Mouse (Mus musculus) midbrain, embryonic 10.5 days (tissue): ENCODE data around the gene Agbl4. TPM values are rescaled to one million over a fixed set of nuclear protein-coding genes. Genes with fewer than 3 reads are reported as not detected.

Experiments used
- DNase-seq: peaks from one replicate; pipeline ENCODE4 v3.0.0-alpha.2; 2017; ENCODE audit warnings: low spot score
- H3K27ac ChIP-seq: fragments of 300-500 bp; sonication (generic); replicated peaks from 2 replicates; pipeline ENCODE4 v1.5.1; 2016; ENCODE audit warnings: mild to moderate bottlenecking
- H3K27me3 ChIP-seq: fragments of 300-500 bp; sonication (generic); 2 replicates; pipeline ENCODE4 v1.6.1; 2016; ENCODE audit warnings: low read depth, mild to moderate bottlenecking; ENCODE audit not compliant: poor library complexity, severe bottlenecking
- H3K36me3 ChIP-seq: fragments of 300-500 bp; sonication (generic); 2 replicates; pipeline ENCODE4 v1.6.1; 2016; ENCODE audit warnings: mild to moderate bottlenecking, moderate library complexity
- H3K4me1 ChIP-seq: fragments of 300-500 bp; sonication (generic); 2 replicates; pipeline ENCODE4 v1.6.1; 2016
- H3K4me3 ChIP-seq: fragments of 300-500 bp; sonication (generic); 2 replicates; pipeline ENCODE4 v1.5.1; 2016; ENCODE audit warnings: mild to moderate bottlenecking, moderate library complexity
- H3K9me3 ChIP-seq: fragments of 300-500 bp; sonication (generic); replicated peaks from 2 replicates; pipeline ENCODE4 v1.6.1; 2016; ENCODE audit warnings: mild to moderate bottlenecking
- WGBS: fragments of 180-500 bp; shearing (Covaris S2); methylation state at CpG from one replicate; pipeline ENCODE4 v1.1.7; 2016; 5-methylcytosine and 5-hydroxymethylcytosine counted together
- polyA plus RNA-seq: library from polyadenylated mRNA; unstranded; fragments of >200 nt; fragmentation: Nextera tagmentation; extraction: Ambion mirVana; gene quantifications from 2 replicates; pipeline ENCODE4 v1.2.1, GENCODE M21; 2016

The Agbl4 gene
- polyA plus RNA-seq, 1 experiment from 2014 or later: 0.64 TPM

- no peak for DNase-seq
Measured at GRCm38 (mm10) chr4:111597986-111598385, 1200.5 kb downstream of the Agbl4 start.

GRCm38 (mm10) chr4:111603194-111603593 lies 1205.7 kb downstream of the Agbl4 start:
- DNase-seq: no peak
- no peaks in the 10 kb centered on the region for H3K27me3 ChIP-seq
- 95% methylated on average over 2 of the region's 2 CpGs for WGBS

More at GRCm38 (mm10) chr4:111597986-111598385, 1200.5 kb downstream of the Agbl4 start:
- no peaks in the 10 kb centered on the region for H3K4me1 ChIP-seq
- WGBS: 68% methylated on average over 1 of the region's 1 CpGs
- H3K4me3 ChIP-seq: no peak overlapping the region
- H3K27ac ChIP-seq: no peak overlapping the region
- H3K9me3 ChIP-seq: no peaks in the 10 kb centered on the region
- H3K36me3 ChIP-seq: no peaks in the 10 kb centered on the region
- no peaks in the 10 kb centered on the region for H3K27me3 ChIP-seq

GRCm38 (mm10) chr4:111607826-111608500 lies 1210.5 kb downstream of the Agbl4 start:
- H3K4me3 ChIP-seq: no peak overlapping the region
- 87% methylated on average over 8 of the region's 8 CpGs for WGBS
- no peak for DNase-seq
- H3K36me3 ChIP-seq: no peaks in the 10 kb centered on the region
- no peaks in the 10 kb centered on the region for H3K9me3 ChIP-seq
- H3K4me1 ChIP-seq: no peaks in the 10 kb centered on the region
- no peaks in the 10 kb centered on the region for H3K27me3 ChIP-seq
- H3K27ac ChIP-seq: no peak overlapping the region

More at GRCm38 (mm10) chr4:111603194-111603593, 1205.7 kb downstream of the Agbl4 start:
- Histone ChIP-seq H3K36me3 (no peaks in the 10 kb centered on the region), H3K4me3 (no peak overlapping the region), H3K4me1 (no peaks in the 10 kb centered on the region), H3K27ac (no peak overlapping the region), H3K9me3 (no peaks in the 10 kb centered on the region)

GRCm38 (mm10) chr4:111621865-111622264 lies 1224.4 kb downstream of the Agbl4 start:
- no peak overlapping the region for H3K27ac ChIP-seq
- no peak for DNase-seq
- H3K4me3 ChIP-seq: no peak overlapping the region
- H3K9me3 ChIP-seq: no peaks in the 10 kb centered on the region
- no peaks in the 10 kb centered on the region for H3K36me3 ChIP-seq
- WGBS: 57% methylated on average over 2 of the region's 2 CpGs
- H3K27me3 ChIP-seq: no peaks in the 10 kb centered on the region
- no peaks in the 10 kb centered on the region for H3K4me1 ChIP-seq

GRCm38 (mm10) chr4:111624914-111625313 lies 1227.5 kb downstream of the Agbl4 start:
- WGBS: 76% methylated on average over 5 of the region's 5 CpGs
- Histone ChIP-seq H3K9me3 (no peaks in the 10 kb centered on the region), H3K4me3 (no peak overlapping the region), H3K4me1 (no peaks in the 10 kb centered on the region), H3K36me3 (no peaks in the 10 kb centered on the region), H3K27ac (no peak overlapping the region), H3K27me3 (no peaks in the 10 kb centered on the region)
- no peak for DNase-seq

GRCm38 (mm10) chr4:111626118-111626830 lies 1228.8 kb downstream of the Agbl4 start:
- Histone ChIP-seq H3K4me1 (no peaks in the 10 kb centered on the region), H3K9me3 (no peaks in the 10 kb centered on the region), H3K27me3 (no peaks in the 10 kb centered on the region), H3K4me3 (no peak overlapping the region), H3K36me3 (no peaks in the 10 kb centered on the region), H3K27ac (peak overlapping the region; percentile 25)
- peak; percentile 76 for DNase-seq
- WGBS: 31% methylated on average over 8 of the region's 8 CpGs

- Histone ChIP-seq H3K36me3 (no peaks in the 10 kb centered on the region), H3K27ac (no peak overlapping the region), H3K9me3 (no peaks in the 10 kb centered on the region), H3K4me3 (no peak overlapping the region), H3K4me1 (no peaks in the 10 kb centered on the region), H3K27me3 (no peaks in the 10 kb centered on the region)
- WGBS: 78% methylated on average over 1 of the region's 1 CpGs
- DNase-seq: no peak
Measured at GRCm38 (mm10) chr4:111632615-111633014, 1235.2 kb downstream of the Agbl4 start.

GRCm38 (mm10) chr4:111635538-111636124 lies 1238.2 kb downstream of the Agbl4 start:
- H3K36me3 ChIP-seq: no peaks in the 10 kb centered on the region
- WGBS: 81% methylated on average over 3 of the region's 3 CpGs
- no peaks in the 10 kb centered on the region for H3K9me3 ChIP-seq
- DNase-seq: no peak
- H3K27me3 ChIP-seq: no peaks in the 10 kb centered on the region
- H3K27ac ChIP-seq: no peak overlapping the region
- peaks cover 15% of the 10 kb centered on the region for H3K4me1 ChIP-seq
- H3K4me3 ChIP-seq: no peak overlapping the region

GRCm38 (mm10) chr4:111638948-111639708 lies 1241.7 kb downstream of the Agbl4 start:
- WGBS: 83% methylated on average over 5 of the region's 5 CpGs

GRCm38 (mm10) chr4:111645117-111645830 lies 1247.8 kb downstream of the Agbl4 start:
- H3K27ac ChIP-seq: no peak overlapping the region
- H3K4me3 ChIP-seq: no peak overlapping the region
- H3K36me3 ChIP-seq: no peaks in the 10 kb centered on the region
- H3K4me1 ChIP-seq: no peaks in the 10 kb centered on the region
- H3K27me3 ChIP-seq: no peaks in the 10 kb centered on the region
- no peak for DNase-seq
- no peaks in the 10 kb centered on the region for H3K9me3 ChIP-seq
- 85% methylated on average over 6 of the region's 6 CpGs for WGBS

More at GRCm38 (mm10) chr4:111638948-111639708, 1241.7 kb downstream of the Agbl4 start:
- Histone ChIP-seq H3K9me3 (no peaks in the 10 kb centered on the region), H3K36me3 (no peaks in the 10 kb centered on the region), H3K4me1 (peaks cover 15% of the 10 kb centered on the region), H3K4me3 (no peak overlapping the region), H3K27ac (no peak overlapping the region), H3K27me3 (no peaks in the 10 kb centered on the region)
- no peak for DNase-seq

- Histone ChIP-seq H3K4me1 (no peaks in the 10 kb centered on the region), H3K27ac (no peak overlapping the region), H3K9me3 (no peaks in the 10 kb centered on the region), H3K27me3 (no peaks in the 10 kb centered on the region), H3K4me3 (no peak overlapping the region), H3K36me3 (no peaks in the 10 kb centered on the region)
- 58% methylated on average over 1 of the region's 1 CpGs for WGBS
- DNase-seq: no peak
Measured at GRCm38 (mm10) chr4:111645831-111646166, 1248.3 kb downstream of the Agbl4 start.

GRCm38 (mm10) chr4:111653451-111653850 lies 1256.0 kb downstream of the Agbl4 start:
- 76% methylated on average over 1 of the region's 1 CpGs for WGBS
- Histone ChIP-seq H3K36me3 (no peaks in the 10 kb centered on the region), H3K27me3 (no peaks in the 10 kb centered on the region), H3K4me3 (no peak overlapping the region), H3K4me1 (0 out of 2 replicates have a peak, but pooled peaks cover 2% of the 10 kb centered on the region), H3K27ac (no peak overlapping the region), H3K9me3 (no peaks in the 10 kb centered on the region)
- no peak for DNase-seq
